Mouse (Mus musculus) kidney, adult 11 months (tissue): ENCODE measurements around the gene Neurl4.

Experiments used
- DNase-seq: peaks from one replicate; pipeline ENCODE4 v3.0.0; 2022

The Neurl4 gene

DNA sequence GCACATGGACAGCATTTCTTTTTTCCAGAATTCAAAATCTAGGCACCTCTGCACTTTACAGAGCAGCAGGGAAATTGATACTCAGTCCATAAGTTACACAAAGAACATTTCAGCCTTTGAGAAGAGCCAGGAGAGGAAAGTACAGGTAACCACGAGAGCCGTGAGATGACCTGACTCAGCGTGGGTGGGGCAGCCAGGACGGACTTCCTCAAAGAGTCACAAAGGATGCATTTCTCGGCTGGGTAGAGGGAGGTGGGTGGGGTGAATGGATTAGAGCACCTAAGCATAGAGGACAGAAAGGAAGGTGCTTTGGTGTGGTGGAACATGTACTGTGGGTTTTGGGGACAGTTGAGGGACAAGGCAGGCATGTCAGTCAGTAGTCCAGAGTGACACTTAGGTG is 61.0 kb downstream of the Neurl4 start:
- DNase-seq = no peak
